Mouse (Mus musculus) mammary gland, adult 2 months (tissue): ENCODE results near the gene Tmem132d. TPM values are rescaled to one million over a fixed set of nuclear protein-coding genes. Genes with fewer than 3 reads are reported as not detected.

Experiments
- polyA plus RNA-seq: library from polyadenylated mRNA; depleted of rRNA; stranded (reverse); fragments of >200 nt; gene quantifications from 2 replicates; pipeline ENCODE4 v1.2.3, GENCODE M21; 2012; ENCODE audit warnings: low replicate concordance; rRNA removed

Tmem132d gene
- polyA plus RNA-seq = 0.04 and 0.29 TPM in 2 replicates

GRCm38 (mm10) chr5:128432916-128433315 lies at the start of gene Tmem132d:
Gene Tmem132d, minus strand, starts transcription at chr5:128433077.

Other genes with a start within 250 kb of the Tmem132d start
- gene Fzd10, start 167.8 kb upstream of the Tmem132d start, polyA plus RNA-seq = 5.0 and 10.5 TPM in 2 replicates